Mouse (Mus musculus) embryonic fibroblast, embryonic 13.5 days (primary cell): ENCODE measurements around the gene Pax8.

Experiments used
- CTCF ChIP-seq: IDR thresholded peaks from 2 replicates; pipeline ENCODE4 v1.5.1; 2011; ENCODE audit warnings: mild to moderate bottlenecking, control low read depth, low read length, moderate library complexity, borderline replicate concordance; ENCODE audit not compliant: insufficient read depth
- POLR2A ChIP-seq: IDR thresholded peaks from 2 replicates; pipeline ENCODE4 v1.6.1; 2011; ENCODE audit warnings: low read depth, mild to moderate bottlenecking, control low read depth, low read length, moderate library complexity

GRCm38 (mm10) chr2:24417564-24417963 is 57.8 kb downstream of the Pax8 start:
- TF ChIP-seq CTCF, result no peak
- TF ChIP-seq POLR2A, result no peak
